Mouse (Mus musculus) ovary, postnatal 36 days (tissue): ENCODE measurements at regions not wholly inside any gene's neighbourhood (a gene's known extent, or its start where the extent isn't known, plus 50 kb on each side); places are given as distances from the start of the nearest gene placed in this dataset.
"Not testable (repeated sequence)": the region's sequence is repeated elsewhere in the genome, so short reads cannot be mapped to it uniquely, and the experiment has no call there.

Source experiments
- DNase-seq: peaks from one replicate; pipeline ENCODE4 v3.0.0; 2022; ENCODE audit warnings: low spot score, mixed read lengths

DNA sequence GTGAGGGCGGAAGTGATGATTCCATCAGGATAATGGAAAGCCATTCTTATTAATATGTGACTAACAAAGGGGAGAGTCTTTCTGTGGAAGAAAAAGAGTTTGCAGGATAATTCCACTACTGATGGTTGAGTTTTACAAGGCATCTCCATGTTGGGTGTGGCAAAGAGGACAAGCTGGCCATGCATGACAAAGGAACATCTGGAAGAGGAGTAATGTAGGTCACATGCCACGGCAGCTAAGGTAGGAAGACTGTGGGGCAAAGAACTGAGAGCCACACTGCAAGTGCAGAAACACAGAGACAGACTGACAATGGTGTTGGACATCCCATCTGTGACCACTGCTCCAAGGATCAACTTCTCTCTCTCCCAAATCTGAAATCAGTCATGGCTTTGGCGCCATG is 196.4 kb upstream of the Gdi2 start:
- no peak for DNase-seq

GRCm38 (mm10) chr13:3343611-3344010 is 194.3 kb upstream of the Gdi2 start:
- DNase-seq = no peak

DNA sequence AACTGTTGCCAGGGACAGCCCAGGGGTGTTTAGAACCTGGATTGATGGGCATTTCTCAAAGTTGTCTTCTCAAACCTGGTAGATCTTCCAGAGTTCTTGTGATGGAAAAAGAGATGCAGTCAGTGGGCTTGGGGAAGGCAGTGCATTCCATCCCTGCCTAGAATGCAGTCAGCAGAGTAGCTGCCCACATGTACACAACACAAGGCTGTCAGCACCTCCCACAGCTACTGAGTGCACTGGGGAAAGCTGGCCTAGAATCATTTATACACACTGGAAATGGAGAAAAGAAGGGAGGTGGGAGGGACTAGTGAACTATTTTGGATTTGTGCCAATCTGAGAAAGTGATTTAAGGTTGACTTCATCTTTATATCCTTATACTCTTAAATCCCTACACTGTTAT is 183.0 kb upstream of the Gdi2 start:
- DNase-seq = not testable (repeated sequence)

- DNase-seq = no peak
Observed at GRCm38 (mm10) chr13:3358079-3358608, 179.7 kb upstream of the Gdi2 start.

DNA sequence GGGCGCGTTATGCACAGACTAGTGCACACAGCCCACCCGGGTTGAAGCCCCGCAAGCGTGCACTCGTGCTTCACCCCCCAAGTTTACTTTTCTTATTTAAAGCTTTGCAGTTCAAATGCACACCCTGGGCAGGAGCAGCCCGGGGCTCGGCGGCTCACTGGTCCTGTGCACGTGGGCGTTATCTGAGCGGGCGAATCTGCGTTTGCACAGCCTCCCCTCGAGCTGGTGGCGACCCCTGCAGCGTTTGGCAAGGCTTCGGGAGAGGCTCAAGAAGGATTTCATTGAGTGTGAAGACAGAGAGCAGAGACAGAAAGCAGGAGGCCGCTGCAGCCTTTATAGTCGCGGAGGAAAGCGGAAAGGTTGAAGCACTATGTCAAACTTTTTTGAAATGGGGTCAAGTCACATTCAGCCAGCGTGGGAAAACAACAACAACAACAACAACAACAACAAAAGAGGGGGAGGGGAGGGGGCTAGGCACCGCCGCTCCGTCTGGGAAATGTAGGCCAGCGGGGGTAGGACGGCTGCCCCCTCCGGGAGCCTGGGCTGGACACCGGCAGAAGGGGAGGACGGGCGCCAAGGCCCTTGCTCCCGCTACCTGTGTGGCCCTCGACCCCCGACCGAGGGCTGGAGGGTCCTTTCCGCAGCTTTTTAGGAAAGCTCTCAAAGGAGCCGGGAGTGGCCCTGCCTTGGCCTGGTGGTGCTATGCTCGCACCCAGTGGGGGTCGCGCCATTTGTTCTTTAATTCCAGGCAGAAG is 178.7 kb upstream of the Gdi2 start:
- DNase-seq = no peak

DNA sequence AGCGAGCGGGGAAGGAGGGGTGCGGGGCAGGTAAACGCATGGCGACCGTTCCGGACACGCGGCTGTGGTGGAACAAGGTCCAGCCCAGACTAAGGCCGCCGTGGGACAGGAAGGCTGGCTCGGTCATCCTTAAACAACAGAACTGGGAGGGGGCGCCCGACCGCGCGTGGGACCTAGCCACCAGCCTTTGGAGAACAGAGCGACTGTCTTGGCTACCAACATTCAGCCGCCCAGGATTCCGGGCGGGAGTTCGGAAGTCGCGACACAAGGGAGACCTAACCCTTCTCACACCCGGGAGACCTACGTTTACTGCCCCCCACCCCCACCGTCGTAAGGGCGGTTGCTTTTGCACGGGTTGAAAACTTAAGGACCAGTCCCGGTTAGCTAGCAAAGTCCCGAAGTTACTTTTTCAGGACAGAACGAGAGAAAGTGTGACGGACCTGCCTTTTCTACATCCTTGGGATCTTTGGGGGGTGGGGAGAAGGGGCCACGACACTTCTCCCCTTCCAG is 178.1 kb upstream of the Gdi2 start:
- peak; percentile 23 for DNase-seq

GRCm38 (mm10) chr13:3360503-3361490 is 177.1 kb upstream of the Gdi2 start:
- peak; percentile 45 for DNase-seq

- no peak for DNase-seq
Observed at GRCm38 (mm10) chr13:3372701-3373100, 165.2 kb upstream of the Gdi2 start.

GRCm38 (mm10) chr13:3373522-3374220 is 164.2 kb upstream of the Gdi2 start:
- DNase-seq = not testable (repeated sequence)

DNA sequence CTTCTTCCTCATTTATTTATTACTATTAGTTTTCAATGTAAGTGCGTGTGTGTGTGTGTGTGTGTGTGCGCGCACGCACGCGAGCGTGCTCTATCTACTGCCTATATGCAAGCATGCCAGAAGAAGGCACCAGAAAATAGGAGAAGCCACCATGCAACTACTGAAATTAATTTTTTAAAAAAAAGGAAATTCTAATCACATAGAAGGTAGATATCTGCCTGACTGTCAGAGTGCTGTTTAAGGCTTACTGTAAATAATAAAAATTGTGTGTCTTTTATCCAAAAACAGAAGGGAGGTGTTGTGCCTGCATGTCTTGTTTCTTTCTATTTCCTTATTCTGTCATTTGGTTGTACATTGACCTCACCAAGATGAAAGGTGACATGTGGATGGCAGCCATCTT is 163.1 kb upstream of the Gdi2 start:
- DNase-seq = no peak

- not testable (repeated sequence) for DNase-seq
Observed at GRCm38 (mm10) chr13:3377801-3378200, 160.1 kb upstream of the Gdi2 start.

DNA sequence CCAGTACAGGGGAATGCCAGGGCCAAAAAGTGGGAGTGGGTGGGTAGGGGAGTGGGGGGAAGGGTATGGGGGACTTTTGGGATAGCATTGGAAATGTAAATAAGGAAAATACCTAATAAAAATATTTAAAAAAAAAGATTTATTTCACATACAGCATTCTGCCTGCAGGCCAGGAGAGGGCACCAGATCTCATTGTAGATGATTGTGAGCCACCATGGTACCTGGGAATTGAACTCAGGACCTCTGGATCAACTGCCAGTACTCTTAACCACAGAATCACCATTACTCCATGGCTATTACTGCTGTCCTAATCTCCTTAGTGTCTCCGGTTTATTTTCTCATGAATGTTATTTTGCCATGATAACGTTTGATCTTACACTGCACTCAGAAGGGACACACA is 132.1 kb upstream of the Gdi2 start:
- not testable (repeated sequence) for DNase-seq

DNA sequence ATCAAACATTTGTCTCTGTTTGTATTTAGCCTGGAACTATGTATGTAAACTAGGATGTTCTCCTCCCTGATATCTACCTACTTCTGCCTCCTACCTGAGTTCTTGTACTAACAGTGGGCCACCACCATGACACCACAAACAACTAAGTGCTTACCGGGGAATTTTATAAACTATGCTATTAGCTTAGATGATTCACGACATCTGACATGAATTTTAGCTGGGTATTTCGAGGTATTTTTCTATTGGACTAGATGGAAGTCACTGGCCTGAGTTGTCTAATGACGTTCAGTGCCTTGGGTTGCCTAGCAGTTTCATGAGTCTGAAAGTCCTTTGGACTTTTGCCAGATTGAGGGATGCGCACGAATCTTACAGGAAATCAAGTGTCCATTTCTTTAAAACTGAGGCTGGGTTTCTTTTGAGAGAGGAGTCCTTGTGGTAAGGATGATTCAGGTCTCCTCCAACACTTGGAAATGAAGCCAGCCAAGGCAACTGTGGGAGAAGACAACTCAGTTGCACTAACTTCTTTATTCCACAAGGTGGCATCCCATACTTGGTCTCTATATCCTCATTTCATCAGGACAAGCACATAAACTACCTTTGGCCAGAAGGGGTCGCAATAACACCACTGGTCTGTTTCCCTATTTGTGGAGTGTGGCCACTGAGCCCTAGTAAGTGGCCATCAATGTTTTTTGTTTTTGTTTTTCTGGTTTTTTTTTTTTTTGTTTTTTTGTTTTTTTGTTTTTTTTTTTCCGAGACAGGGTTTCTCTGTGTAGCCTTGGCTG is 131.4 kb upstream of the Gdi2 start:
- DNase-seq = peak; percentile 32

- DNase-seq = not testable (repeated sequence)
Observed at GRCm38 (mm10) chr13:3410281-3410680, 127.6 kb upstream of the Gdi2 start.

- no peak for DNase-seq
Observed at GRCm38 (mm10) chr13:3417026-3417425, 120.8 kb upstream of the Gdi2 start.

DNA sequence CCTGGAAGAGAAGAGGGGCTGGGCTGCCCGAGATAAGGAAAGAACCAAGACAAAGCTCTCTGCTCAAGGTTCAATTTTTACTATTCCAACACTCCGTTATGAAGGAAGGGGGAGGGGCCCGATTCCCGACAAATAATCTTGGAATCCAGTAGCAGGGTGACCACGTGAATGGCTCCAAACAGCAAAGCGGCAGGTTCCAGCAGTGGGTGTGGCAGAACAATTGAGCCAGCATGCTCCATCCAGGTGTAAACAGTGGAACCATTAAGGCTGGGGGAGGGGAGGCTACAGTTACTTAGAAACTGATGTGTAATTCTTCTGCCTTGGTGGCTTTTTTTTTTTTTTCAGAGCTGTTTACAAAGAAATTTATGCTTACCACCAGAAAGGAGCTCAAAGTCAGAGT is 82.5 kb upstream of the Gdi2 start:
- not testable (repeated sequence) for DNase-seq

GRCm38 (mm10) chr13:3476884-3477283 is 61.0 kb upstream of the Gdi2 start:
- DNase-seq = no peak

GRCm38 (mm10) chr13:3477997-3478728 is 59.7 kb upstream of the Gdi2 start:
- DNase-seq = peak; percentile 74
